Mouse (Mus musculus) gastrocnemius, postnatal 10 days (tissue): ENCODE measurements at regions not wholly inside any gene's neighbourhood (a gene's known extent, or its start where the extent isn't known, plus 50 kb on each side); places are given as distances from the start of the nearest gene placed in this dataset.

Source experiments
- DNase-seq: peaks from one replicate; pipeline ENCODE4 v3.0.0; 2021; ENCODE audit warnings: mixed read lengths

DNA sequence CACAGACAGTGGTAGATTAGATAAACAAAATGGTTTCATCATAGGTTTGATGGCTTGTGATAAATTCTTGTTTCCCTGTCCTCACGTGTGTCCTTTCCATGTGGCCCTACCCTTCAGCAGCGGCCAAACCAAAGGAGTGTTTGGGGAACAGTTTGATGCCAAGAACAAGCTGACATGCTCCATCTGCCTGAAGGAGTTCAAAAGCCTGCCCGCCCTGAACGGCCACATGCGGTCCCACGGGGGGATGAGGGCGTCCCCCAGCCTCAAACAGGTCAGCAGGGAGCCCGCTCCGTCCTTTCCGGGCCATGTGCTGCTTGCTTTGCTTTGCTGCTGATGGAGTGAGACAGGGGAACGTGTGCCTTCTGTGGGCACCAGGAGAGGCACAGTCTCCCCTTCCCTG, 51.0 kb upstream of the Mrps10 start:
- no peak for DNase-seq

DNA sequence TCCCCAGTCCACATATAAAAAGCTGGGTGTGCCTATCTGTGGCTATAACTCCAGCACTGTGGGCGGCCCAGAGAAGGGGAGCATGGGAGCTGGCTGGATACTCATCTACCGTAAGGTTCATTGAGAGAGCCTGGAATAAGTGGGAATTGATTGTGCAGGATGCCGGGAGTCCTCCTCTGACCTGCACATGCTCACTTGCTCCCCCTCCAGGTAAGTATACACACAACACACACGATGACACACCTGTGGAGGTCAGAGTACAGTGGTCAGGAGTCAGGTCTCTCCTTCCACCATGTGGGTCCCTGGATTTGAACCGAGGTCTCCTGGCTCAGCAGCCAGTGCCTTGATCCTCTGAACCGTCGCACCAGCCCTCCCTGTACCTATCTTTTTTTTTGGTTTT, 55.5 kb upstream of the Mrps10 start:
- no peak for DNase-seq

DNA sequence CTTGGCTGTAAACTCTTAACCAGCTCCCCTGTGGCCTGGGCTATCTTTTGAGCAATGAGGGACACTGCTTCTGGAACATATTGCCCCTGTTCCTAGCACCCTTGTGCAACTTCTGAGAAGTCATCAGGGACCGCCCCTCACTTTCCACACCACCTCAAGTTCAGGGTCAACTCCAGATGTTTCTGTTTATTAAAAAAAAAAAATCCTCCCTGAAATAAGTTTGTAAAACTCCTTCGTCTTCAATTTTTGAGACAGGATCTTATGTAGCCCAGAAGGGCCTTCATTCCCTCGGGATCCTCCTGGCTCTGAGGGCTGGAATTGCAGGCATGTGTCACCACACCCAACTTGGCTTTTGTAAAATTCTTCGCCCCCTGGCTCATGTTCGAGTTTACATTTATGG, 57.4 kb upstream of the Mrps10 start:
- no peak for DNase-seq

DNA sequence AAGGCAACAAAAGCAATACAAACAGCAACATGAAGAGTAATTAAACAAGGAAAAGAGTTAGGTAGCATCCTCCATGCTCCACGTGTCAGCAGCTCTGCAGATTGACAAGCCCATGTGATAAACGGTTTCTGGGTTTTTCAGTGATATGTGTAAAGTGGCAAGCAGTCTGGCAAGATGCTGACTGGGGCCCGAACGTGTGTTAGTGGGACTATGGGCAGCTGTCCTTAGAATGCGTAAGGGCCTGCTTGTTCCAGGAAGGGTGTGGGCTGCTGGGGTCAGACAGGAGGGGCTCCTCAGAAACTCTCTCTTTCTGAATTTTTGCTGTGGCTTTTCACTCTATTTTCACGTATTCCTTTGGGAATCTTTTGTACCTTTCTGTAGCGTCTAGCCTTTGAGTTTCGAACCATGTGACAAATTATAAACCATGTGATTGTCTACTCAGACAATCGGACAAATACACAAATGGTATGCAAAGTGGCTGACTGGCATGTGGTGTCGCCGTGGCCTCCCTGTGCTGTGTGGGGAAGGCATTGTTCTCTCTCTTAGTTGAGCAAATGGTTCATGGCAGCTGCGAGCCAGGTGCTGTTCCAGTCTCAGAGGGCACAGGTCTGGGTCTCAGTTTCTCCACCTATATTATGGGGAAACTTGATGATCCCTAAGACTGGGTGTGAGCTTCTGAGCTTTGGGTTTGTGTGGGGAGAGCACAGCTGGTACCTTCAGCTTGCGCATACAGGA, 62.5 kb upstream of the Mrps10 start:
- DNase-seq, result no peak

DNA sequence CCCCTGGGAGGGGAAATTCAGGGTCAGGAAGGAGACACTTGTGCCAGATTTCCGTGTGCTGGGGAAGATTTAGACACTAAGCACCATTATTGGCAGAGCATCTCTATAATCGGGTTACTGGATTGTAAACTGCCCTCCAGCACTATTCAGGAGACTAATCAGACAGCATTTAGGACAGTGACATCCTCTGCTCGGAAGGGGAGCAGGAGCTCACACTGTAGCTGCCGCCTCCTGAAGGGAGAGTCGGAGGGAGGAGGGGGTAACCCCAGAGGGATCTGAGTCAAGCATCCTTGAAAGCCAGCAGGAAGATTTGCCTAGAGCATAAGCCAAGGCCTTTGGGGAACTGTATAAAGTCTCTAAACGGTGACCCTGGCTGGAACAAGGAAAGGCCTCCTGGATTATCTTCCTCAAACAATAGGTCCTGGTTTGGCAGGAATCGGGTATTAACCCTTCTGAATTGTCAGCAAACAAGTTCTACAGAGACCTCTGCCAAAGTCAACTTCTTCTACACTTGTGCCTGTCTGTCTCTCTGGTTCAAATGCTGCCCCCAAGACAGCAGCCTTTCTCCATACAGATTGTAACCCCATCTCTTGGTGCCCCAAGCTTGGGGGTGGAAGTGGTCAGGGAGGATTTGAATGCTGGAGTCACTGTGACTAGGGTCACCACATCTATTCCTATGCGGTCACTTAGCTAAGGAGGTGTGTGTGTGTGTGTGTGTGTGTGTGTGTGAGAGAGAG, 64.1 kb upstream of the Mrps10 start:
- DNase-seq, result no peak

DNA sequence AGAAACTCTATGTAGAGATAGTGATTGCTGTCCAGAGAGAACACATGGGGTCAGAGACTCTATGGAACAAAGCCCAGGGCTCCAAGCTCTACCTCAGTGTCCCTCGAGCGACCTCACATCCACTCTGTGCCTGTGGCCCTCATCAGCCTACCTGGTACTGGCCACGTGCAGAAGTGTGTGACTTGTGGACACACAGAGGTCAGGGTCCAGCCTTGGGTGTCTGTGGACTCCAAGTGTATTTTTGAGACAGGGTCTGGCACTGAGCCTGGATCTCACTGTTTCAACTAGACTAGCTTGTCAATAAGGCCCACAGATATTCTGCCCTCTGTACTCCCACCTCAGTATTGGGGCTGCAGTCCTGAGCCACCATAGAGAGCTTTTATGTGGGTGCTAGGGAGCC, 65.1 kb upstream of the Mrps10 start:
- no peak for DNase-seq

DNA sequence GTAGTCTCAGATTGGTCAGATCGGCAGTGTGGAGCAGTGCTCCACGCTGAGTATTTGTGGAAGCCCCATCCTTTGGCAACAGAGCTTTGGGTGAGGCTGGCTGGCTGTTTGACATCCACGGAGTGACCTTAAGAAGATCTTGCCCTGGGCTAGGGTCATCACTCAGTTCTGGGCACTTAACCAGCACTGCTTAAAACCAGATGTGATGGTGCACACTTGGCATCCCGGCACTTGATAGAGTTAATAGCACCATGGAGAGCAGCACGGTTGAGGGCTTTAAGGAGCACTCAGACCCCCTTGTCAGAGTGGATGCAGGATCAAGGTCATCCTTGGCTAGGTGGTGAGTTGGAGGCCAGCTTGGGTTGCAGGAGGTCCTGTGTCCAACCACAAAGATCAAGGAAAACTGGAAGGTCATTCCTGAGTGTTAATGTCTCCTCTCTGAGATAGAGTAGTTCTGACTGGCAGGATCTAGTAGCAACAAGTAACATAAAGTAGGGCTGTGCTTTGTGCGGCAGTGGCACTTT, 70.2 kb upstream of the Mrps10 start:
- no peak for DNase-seq

DNA sequence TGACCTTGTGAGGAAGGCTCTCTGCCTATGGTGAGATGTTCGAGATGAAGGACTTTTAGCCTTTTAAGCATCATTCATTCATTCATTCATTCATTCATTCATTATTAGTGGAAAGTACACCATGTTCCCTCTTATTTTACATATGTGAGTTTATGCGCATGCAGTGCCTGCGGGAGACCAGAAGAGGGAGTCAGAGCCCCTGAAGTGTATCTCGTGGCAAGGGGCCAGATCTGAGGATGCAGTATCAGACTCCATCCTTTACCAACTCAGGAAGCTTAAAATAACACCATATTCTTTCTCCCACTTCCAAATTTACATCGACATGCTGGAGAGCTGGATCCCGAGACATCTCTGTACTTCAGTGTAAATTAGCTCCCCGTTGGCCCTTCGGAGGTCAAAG, 70.7 kb upstream of the Mrps10 start:
- DNase-seq, result peak; percentile 38

DNA sequence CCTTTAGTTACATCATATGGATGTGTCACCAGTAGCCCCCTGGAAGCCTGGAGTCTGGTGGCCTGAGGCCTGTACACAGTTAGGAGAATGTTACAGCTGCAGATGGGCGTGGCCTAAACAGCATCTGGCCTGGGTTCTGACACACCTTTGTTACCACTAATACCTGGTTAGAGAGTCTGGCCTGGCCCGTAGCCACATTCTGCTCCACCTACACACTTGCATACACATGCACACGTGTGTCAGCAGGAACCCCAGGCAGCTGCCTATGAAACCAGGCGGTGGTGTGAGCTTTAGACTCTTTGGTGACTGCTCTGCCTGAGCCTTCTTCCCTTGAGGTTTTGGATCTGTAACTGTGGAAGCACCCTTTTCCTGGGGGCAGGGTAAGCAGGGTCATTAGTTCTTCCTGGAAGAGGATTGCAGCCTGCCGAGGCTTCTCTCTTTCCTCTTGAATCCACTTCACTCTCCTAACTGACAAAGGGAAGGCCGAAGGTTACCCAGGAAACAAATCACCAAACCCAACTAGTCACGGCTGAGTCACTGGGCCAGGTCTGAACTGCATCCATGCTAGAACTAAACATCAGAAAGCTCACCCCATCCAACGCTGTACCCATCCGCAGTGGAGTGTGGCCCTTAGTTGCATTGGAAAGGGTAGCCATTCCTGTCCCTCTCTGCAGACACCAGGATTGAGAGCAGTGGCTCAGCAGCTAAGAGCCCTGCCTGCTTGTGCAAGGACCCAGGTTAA, 71.8 kb upstream of the Mrps10 start:
- DNase-seq, result no peak

DNA sequence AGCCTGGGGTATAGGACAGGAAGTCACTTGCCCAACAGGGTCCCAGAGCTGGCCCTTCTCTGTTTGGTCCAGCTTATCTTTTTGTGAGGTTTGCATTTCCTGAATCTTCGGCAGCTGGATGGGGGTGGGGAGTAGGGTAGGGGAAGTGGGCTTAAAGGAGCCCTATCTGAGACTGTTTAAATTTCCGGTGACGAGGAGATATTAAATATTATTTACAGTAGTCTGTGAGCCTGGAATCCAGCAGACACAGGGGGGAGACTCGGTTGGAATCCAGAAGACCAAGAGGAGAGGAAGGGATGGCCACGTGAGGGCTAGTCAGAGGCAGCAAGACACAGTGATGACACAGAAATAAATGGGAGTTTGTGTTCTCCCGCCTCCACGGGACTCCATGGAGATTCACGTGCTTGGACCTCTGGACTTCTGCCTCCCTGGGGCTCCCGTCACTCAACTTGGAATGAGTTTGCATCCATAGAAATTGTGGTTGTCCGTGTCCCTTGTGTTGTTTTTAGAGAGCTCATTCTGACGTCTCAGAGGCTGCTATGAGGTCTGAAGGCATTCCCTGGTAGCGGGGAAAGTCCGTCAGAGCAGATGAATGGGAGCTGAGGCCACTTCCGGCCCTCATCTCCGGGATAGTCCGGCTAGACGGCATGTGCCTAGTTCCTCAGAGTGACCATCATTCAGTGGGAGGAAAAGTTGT, 73.2 kb upstream of the Mrps10 start:
- DNase-seq, result no peak

DNA sequence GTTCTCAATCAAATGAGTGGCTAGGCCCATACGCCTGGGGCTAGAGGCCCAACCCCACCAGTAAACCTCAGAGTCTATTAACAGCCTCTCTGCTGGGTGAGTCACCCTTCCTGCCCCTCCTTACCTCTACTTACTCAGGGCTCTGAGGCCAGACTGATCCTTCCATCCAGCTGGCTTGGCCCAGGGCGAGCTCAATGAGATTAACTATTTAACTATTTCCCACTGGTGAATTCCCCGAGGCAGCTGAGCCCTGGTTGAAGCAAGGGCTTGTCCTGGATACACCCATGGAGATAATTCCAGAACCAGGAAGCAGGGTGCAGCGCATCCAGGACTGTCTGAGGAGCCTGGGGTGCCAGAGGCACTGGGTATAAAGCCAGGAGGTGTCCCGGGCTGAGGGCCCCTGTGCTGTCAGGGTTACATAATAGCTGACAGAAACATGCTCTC, 74.6 kb upstream of the Mrps10 start:
- peak; percentile 47 for DNase-seq

DNA sequence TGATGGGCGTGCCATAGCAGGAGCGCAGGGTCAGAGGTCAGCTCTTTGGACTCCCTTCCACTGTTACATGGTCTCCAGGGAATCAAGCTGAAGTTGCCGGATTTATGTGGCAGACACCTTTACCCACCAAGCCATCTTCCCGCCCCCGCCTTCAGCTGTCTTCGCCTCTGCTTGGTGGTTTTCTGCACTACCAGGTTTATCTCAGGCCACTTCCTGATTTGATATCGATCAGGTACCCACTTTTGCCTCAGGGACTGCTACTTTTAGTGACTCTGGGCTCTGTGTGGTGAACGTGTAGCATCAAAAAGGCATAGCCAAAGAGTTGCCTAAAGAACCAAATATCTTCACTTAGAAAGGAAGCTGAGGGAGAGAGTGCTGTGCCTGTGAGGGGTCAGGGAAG, 75.5 kb upstream of the Mrps10 start:
- no peak for DNase-seq

DNA sequence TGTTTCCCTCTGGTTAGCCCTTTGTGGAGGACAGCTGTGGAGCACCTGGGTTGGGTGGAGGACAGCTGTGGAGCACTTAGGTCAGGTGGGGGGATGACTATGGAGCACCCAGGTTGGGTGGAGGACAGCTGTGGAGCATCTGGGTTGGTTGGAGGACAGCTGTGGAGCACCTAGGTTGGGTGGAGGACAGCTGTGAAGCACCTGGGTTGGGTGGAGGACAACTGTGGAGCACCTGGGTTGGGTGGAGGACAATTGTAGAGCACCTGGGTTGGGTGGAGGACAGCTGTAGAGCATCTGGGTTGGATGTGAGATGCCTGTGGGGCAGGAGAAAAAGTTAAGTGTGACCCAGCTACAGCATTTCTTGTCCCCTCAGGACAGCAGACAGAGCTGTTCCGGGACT, 77.1 kb upstream of the Mrps10 start:
- no peak for DNase-seq

DNA sequence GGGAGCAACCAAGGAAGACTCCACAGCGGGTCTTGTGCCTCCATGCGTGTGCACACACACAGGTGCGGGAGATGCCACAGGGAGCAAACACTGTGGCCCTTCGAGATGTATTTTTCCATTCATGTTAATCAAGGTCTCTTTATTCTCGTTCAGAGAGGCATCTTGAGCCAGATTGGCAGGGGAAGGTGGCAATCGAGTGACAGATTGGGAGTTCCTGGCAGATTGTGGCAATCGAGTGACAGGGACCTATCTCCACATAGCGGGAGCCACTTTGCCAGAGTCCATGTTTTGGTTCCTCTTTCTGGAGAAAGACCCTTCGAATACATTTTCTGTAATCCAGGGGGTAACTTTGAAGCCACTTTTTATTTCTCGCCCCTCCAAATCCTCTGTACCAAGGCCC, 83.1 kb upstream of the Mrps10 start:
- DNase-seq, result no peak

DNA sequence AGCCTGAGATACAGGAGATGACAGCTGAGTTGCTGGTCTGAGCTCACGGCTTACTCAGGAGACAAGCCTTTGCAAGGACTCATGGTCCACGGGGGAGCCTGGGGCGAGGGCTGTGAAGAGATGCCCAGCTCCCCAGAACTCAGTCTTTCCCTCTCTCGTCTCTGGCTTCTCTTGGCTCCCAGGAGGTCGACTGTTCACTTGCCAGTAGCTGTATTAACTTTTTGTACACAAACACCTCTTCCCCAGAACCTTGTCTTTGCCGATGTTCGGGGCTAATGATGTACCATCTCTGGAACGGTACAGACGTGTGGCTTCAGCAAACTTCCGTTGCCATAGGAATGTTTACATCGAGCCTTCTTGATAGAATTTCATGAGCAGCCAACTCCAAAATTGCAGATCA, 84.5 kb upstream of the Mrps10 start:
- no peak for DNase-seq

DNA sequence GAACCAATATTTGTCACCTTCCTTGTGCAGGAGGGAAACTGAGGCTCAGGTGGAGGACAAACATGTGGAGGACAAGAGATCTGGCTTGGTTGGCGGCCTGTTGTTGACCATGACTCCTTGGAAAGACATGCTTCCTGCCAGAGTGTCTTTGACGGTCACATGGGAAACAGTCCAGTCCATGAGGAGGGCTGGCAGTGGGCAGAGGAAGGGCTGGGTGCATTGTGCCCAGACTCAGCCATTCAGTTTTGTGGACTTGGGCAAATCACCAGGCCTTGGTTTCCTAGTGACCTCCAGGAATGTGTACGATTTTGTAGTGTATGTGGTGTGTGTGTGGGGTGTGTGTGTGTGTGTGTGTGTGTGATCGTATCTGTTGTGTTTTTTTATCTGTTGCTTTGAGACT, 85.5 kb upstream of the Mrps10 start:
- DNase-seq, result no peak

DNA sequence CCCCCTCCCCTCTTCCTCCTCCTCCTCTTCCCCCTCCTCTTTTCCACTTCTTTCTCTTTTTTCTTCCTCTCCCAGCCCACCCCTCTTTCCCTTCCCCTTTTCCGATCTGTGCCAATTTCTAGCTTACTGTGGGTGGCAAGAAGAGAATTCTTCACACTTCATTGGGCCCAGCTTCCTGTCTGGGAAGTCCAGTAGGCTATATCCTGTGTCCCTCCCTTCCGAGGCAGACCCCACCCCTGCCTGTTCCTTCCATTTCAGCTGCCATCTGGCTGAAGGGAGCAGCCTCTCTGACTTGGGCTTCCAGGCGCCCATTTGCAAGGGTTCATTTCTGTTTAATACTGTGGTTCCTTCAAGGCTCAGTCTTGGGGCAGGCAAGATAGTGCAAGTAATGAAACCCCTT, 86.2 kb upstream of the Mrps10 start:
- DNase-seq, result no peak

DNA sequence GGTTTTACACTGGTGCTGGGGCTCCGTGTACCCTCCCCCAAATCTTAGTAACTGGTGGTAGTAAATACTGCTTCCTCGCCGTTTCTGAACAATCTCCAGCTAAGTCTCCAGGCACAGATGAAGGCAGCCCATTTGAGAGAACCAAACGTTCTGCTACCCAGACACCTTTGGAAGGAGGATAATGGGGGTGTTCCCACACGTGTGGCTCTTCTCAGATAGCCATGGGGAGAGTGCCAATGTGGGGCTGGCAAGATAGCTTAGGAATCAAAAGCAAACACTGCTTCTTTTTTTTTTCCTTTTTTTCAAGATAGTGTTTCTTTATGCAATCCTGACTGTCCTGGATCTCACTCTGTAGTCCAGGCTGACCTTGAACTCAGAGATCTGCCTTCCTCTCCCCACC, 90.8 kb upstream of the Mrps10 start:
- no peak for DNase-seq

DNA sequence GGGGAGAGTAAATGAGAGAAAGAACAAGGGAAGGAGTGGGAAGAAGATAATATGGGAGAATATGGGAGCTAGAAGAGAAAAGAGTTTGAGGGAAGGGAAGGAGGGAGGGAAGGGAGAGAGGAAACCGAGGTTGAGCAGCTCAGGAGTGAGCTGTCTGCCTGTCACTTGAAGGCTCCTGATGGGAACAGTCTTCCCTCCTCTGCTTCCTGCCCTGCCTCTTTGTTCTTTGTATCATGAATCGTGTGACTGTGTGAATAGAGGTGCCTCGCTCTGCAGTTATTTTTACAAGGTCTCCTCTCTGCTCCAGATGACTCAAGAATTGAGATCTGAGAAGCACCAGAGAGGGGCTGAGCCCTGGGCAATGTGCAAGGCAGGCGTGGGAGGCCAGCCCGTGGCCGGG, 92.0 kb upstream of the Mrps10 start:
- no peak for DNase-seq

DNA sequence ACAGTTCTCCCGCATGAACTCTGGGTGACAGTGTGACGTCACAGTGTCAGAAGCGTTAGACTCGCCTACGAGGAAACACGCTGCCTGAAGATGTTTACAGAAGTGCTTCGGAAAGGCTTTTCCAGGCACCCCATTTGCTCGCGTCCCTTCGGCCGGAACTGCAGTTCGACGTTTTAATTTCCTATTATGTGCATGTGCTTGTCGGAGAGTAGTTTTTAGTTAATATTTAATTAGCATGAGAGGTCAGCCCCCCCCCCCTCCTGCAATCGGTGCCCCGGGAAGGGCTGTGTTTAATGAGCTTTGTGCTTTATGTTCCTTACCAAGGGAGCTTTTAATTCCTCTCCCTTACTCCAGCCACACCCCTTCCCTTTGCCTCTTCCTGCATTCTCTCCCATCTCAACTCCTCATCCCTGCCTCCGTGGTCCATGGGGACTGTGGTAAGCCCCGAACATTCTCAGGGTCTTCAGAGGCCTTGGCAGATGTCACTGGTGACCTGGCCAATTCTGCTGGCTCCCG, 92.8 kb upstream of the Mrps10 start:
- no peak for DNase-seq

DNA sequence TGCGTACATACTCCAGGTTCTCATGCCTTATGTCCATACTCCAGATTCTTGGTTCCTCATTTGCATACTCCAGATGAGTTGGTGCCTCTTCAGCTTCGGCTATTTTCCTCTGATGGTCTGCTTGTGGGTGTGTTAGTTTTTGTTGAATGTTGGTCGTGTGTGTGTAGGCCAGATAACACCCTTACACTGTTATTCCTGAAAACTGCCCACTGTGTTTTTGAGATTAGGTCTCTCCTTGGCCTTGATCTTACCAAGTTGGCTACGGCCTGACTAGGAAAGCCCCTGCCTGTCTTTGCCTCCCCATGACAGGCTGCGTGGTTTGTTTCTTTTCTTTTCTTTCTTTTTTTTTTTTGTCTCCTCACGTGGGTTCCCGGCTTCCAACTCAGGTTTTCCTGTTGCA, 95.4 kb upstream of the Mrps10 start:
- no peak for DNase-seq

DNA sequence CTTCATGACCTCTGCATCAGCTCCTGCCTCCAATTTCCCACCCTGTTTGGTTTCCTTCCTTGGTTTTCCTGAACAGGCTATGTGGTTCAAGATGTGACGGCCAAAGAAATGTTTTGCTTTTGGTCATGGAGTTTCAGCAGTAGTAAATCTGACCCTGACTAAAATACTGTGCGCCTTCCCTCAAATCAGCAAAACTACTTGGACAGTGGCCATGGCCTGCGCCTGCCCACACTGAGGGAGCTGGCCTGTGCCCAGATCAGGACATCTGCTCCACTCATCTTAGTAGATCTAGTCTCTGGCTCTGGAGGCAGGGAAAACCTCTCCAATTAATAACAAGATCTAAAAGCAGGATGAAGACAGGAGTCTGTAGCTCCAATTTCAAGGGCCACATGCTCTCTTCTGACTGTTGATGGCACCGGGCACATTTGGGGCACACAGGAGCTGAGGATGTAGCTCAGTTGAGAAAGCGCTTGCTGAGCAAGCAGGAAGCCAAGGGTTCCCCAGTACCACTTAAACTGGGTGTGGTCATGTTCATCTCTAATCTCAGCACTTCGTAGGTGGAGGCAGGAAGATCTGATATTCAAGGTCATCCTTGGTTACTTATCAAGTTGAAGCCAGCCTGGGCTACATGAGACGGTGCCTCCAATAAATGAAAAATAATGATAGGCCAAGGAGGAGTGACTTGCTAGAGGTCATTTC, 96.6 kb upstream of the Mrps10 start:
- peak; percentile 78 for DNase-seq
